ENCODE assay signal across 8 mouse cellular contexts in genomic region chr9:89793018-89793417, GRCm38 (mm10). TPM values are rescaled to one million over a fixed set of nuclear protein-coding genes. Genes with fewer than 3 reads are reported as not detected.
A peak's percentile ranks its signal among the peaks of the same experiment; 100 is the strongest.
DNase-seq lines count a peak whose midpoint lies in the region; ATAC-seq and TF ChIP-seq lines count a peak whose summit lies in the region.

No protein-coding gene starts in this region.

- H3K4me1 ChIP-seq in CH12.LX (ENCODE audit: control insufficient read depth in 1 of 2, insufficient read depth in 2 of 2), result peaks cover 18 to 47% of the 10 kb centered on the region in 2 experiments

- TF ChIP-seq RAD21 in CH12.LX (IDR thresholded peaks at IDR 0.05; ENCODE audit: low read depth, low read length), result peak; percentile 75

- H3K9me3 ChIP-seq in CH12.LX (replicated peaks; ENCODE audit: low read length), result no peaks in the 10 kb centered on the region

- H3K4me2 ChIP-seq in CH12.LX (ENCODE audit: insufficient read depth, low read depth, poor library complexity, severe bottlenecking), result no peak overlapping the region

- H3K4me3 ChIP-seq in CH12.LX (replicated peaks in 1 of 3; ENCODE audit: low read depth in 2 of 3, low read length in 2 of 3, poor library complexity in 1 of 3), result no peak overlapping the region

- TF ChIP-seq EP300 in CH12.LX (IDR thresholded peaks at IDR 0.05; ENCODE audit: low read length), result no peak

- peaks cover 4% of the 10 kb centered on the region for H3K27me3 ChIP-seq in CH12.LX (replicated peaks)

- in situ Hi-C loops in CH12.LX (cut with MboI; ENCODE audit: low pct_ligation_motif_present, low pct_unique_long_range_greater_than_20kb, low sequenced_read_pairs), result no loop called here

- no peak overlapping the region for H3K9ac ChIP-seq in CH12.LX (ENCODE audit: insufficient read depth, low read depth)

- peak; percentile 79 for ATAC-seq in megakaryocyte-erythroid progenitor cell, adult 5-6 weeks (replicated peaks; ENCODE audit: low FRiP score, low TSS enrichment, poor library complexity, severe bottlenecking)
- ATAC-seq in erythroid progenitor cell, adult 5-6 weeks (replicated peaks; ENCODE audit: low FRiP score, poor library complexity, severe bottlenecking), result no peak

- peak; percentile 78 for DNase-seq in CH12.LX (ENCODE audit: extremely low read depth)
- DNase-seq in adipocyte (ENCODE audit: low spot score), result peak; percentile 67
- peak; percentile 74 for DNase-seq in embryo, embryonic 10 days (ENCODE audit: low spot score)
- peak; percentile 62 to 75 for DNase-seq in heart, postnatal 36 days
- DNase-seq in layer of hippocampus, postnatal 14 days (ENCODE audit: low spot score in 2 of 2), result peak; percentile 66 to 74
- DNase-seq in right cerebral cortex, postnatal 36 days (ENCODE audit: low spot score in 2 of 2), result peak; percentile 55 to 64

- TF ChIP-seq POLR2A in CH12.LX (IDR thresholded peaks at IDR 0.05; ENCODE audit: low read depth, low read length), result no peak

- no peaks in the 10 kb centered on the region for H3K79me2 ChIP-seq in CH12.LX (replicated peaks; ENCODE audit: control insufficient read depth, extremely low read depth, insufficient read depth, poor library complexity, severe bottlenecking)

- H3K27ac ChIP-seq in CH12.LX (ENCODE audit: insufficient read depth, low read depth), result no peak overlapping the region

- H3K36me3 ChIP-seq in CH12.LX (replicated peaks in 1 of 2; ENCODE audit: control insufficient read depth in 1 of 2, insufficient read depth in 1 of 2, low read length in 1 of 2), result no peaks in the 10 kb centered on the region

- peak; percentile 89 to 92 for TF ChIP-seq CTCF in CH12.LX (conservative IDR thresholded peaks at IDR 0.05 in 1 of 2, IDR thresholded peaks at IDR 0.05 in 1 of 2; ENCODE audit: low read depth in 2 of 2, low read length in 2 of 2)

- intact Hi-C loops in heart, postnatal 36 days (cut with DNase I), result loop anchor here (2.0 kb wide), 2 partner anchors 56 to 82 kb away; no protein-coding TSS in a partner anchor

- dilution Hi-C loops in CH12.LX (cut with MboI; ENCODE audit: extremely low pct_ligation_motif_present, extremely low pct_unique_long_range_greater_than_20kb, low sequenced_read_pairs), result no loop called here

TF ChIP-seq in CH12.LX, 34 proteins besides CTCF, POLR2A, EP300 and RAD21:
- TF ChIP-seq SMC3 (IDR thresholded peaks at IDR 0.05; ENCODE audit: low read depth, low read length) (peak; percentile 76), MYC (IDR thresholded peaks at IDR 0.05; ENCODE audit: low read depth, low read length) (peak; percentile 51; the same call in 1 of the 2 replicates), MAZ (IDR thresholded peaks at IDR 0.05; ENCODE audit: low read depth, low read length) (no peak)

RNA-seq across cellular contexts. Expression of gene Ankrd34c, which starts 54.7 kb away (rescaled TPM):
- not detected in 2 replicates for total RNA-seq in CH12.LX (2012; rRNA removed)
- not detected in 2 replicates for total RNA-seq in CH12.LX (2014; rRNA removed)
- not detected in 2 replicates for polyA plus RNA-seq in CH12.LX (2012; ENCODE audit: insufficient read length, low read depth)
- total RNA-seq in heart, postnatal 36 days (2021), result not detected
- 1 to 10 TPM in 1 of 2 experiments, under 1 TPM in 1; 0.83 to 1.4 TPM for total RNA-seq in layer of hippocampus, postnatal 14 days (2021)
- not detected in 2 replicates for total RNA-seq in megakaryocyte-erythroid progenitor cell, adult 5-6 weeks (2014; fragmentation: Nextera tagmentation)
- not detected in 2 replicates for total RNA-seq in megakaryocyte-erythroid progenitor cell, adult 5-6 weeks (2017)
- not detected in 2 replicates for total RNA-seq in erythroid progenitor cell, adult 5-6 weeks (2015; ENCODE audit: low replicate concordance)
- total RNA-seq in erythroid progenitor cell, adult 5-6 weeks (2017; ENCODE audit: low replicate concordance), result not detected in 2 replicates
